Mouse (Mus musculus) lung, embryonic 15.5 days (tissue): ENCODE results near the gene Gabarap. TPM values are rescaled to one million over a fixed set of nuclear protein-coding genes. Genes with fewer than 3 reads are reported as not detected.
A peak's percentile ranks its signal among the peaks of the same experiment; 100 is the strongest.

Source experiments
- ATAC-seq: fragments of 200-750 bp; cut with Nextera tagmentation; 2 replicates; pipeline ENCODE4 v1.8.0; 2017; ENCODE audit warnings: moderate number of reproducible peaks, borderline replicate concordance; ENCODE audit not compliant: low FRiP score, low TSS enrichment; ENCODE audit errors: extremely low read depth
- H3K27ac ChIP-seq: fragments of 300-500 bp; sonication (generic); 2 replicates; pipeline ENCODE4 v1.5.1; 2015; ENCODE audit warnings: moderate library complexity, mild to moderate bottlenecking, inconsistent platforms
- H3K27me3 ChIP-seq: fragments of 300-500 bp; sonication (generic); 2 replicates; pipeline ENCODE4 v1.6.1; 2015; ENCODE audit warnings: inconsistent platforms
- H3K36me3 ChIP-seq: fragments of 300-500 bp; sonication (generic); 2 replicates; pipeline ENCODE4 v1.6.1; 2015; ENCODE audit warnings: inconsistent platforms
- H3K4me1 ChIP-seq: fragments of 300-500 bp; sonication (generic); 2 replicates; pipeline ENCODE4 v1.6.1; 2015; ENCODE audit warnings: inconsistent platforms
- H3K4me2 ChIP-seq: fragments of 300-500 bp; sonication (generic); 2 replicates; pipeline ENCODE4 v1.6.1; 2015; ENCODE audit warnings: inconsistent platforms, mild to moderate bottlenecking, moderate library complexity
- H3K4me3 ChIP-seq: fragments of 300-500 bp; sonication (generic); 2 replicates; pipeline ENCODE4 v1.5.1; 2015; ENCODE audit warnings: mild to moderate bottlenecking, inconsistent platforms
- H3K9ac ChIP-seq: fragments of 300-500 bp; sonication (generic); 2 replicates; pipeline ENCODE4 v1.6.1; 2015; ENCODE audit warnings: inconsistent platforms
- H3K9me3 ChIP-seq: fragments of 300-500 bp; sonication (generic); 2 replicates; pipeline ENCODE4 v1.6.1; 2016; ENCODE audit warnings: inconsistent platforms
- WGBS: fragments of 180-500 bp; shearing (Covaris S2); methylation state at CpG from one replicate; pipeline ENCODE4 v1.1.7; 2015; 5-methylcytosine and 5-hydroxymethylcytosine counted together
- polyA plus RNA-seq: library from polyadenylated mRNA; unstranded; fragments of >200 nt; fragmentation: Nextera tagmentation; extraction: Ambion mirVana; gene quantifications from 2 replicates; pipeline ENCODE4 v1.2.1, GENCODE M21; 2015

The Gabarap gene
- polyA plus RNA-seq, 1 experiment from 2014 or later: 455 TPM

GRCm38 (mm10) chr11:70028401-70029129 lies 37.6 kb downstream of the Gabarap start:
- Histone ChIP-seq H3K4me2 (peak overlapping the region; percentile 56), H3K4me1 (peaks cover 59% of the 10 kb centered on the region), H3K4me3 (peak overlapping the region; percentile 23), H3K9me3 (no peaks in the 10 kb centered on the region), H3K36me3 (peaks cover 25% of the 10 kb centered on the region), H3K9ac (no peak overlapping the region), H3K27ac (peak overlapping the region; percentile 59), H3K27me3 (peaks cover 3% of the 10 kb centered on the region; the same call in 1 of the 2 replicates)
- ATAC-seq: no peak
- 15% methylated on average over 12 of the region's 12 CpGs for WGBS

- H3K4me3 ChIP-seq: peak overlapping the region; percentile 23
- no peaks in the 10 kb centered on the region for H3K9me3 ChIP-seq
- H3K4me2 ChIP-seq: peak overlapping the region; percentile 56
- peak overlapping the region; percentile 59 for H3K27ac ChIP-seq
- 3% methylated on average over 20 of the region's 20 CpGs for WGBS
- H3K4me1 ChIP-seq: peaks cover 54% of the 10 kb centered on the region
- no peak overlapping the region for H3K9ac ChIP-seq
- no peaks in the 10 kb centered on the region; the same call in 1 of the 2 replicates for H3K27me3 ChIP-seq
- peak; percentile 75 for ATAC-seq
- H3K36me3 ChIP-seq: peaks cover 28% of the 10 kb centered on the region
These were observed 38.3 kb downstream of the Gabarap start for GRCm38 (mm10) chr11:70029130-70029801.

- ATAC-seq: no peak
- 0 out of 2 replicates have a peak overlapping the region, but pooled peaks have one; percentile 23 for H3K4me3 ChIP-seq
These were observed 39.0 kb downstream of the Gabarap start for GRCm38 (mm10) chr11:70029829-70030550.

GRCm38 (mm10) chr11:70030651-70031320 lies 39.8 kb downstream of the Gabarap start:
- H3K9me3 ChIP-seq: no peaks in the 10 kb centered on the region
- no peaks in the 10 kb centered on the region; the same call in 1 of the 2 replicates for H3K27me3 ChIP-seq
- no peak overlapping the region for H3K4me3 ChIP-seq
- H3K36me3 ChIP-seq: peaks cover 28% of the 10 kb centered on the region
- peaks cover 44% of the 10 kb centered on the region for H3K4me1 ChIP-seq
- no peak overlapping the region for H3K27ac ChIP-seq
- H3K4me2 ChIP-seq: no peak overlapping the region
- 92% methylated on average over 28 of the region's 28 CpGs for WGBS
- no peak overlapping the region for H3K9ac ChIP-seq
- ATAC-seq: no peak

More at GRCm38 (mm10) chr11:70029829-70030550, 39.0 kb downstream of the Gabarap start:
- Histone ChIP-seq H3K27me3 (no peaks in the 10 kb centered on the region; the same call in 1 of the 2 replicates), H3K9ac (no peak overlapping the region), H3K9me3 (no peaks in the 10 kb centered on the region), H3K4me2 (peak overlapping the region; percentile 56), H3K36me3 (peaks cover 28% of the 10 kb centered on the region), H3K4me1 (peaks cover 48% of the 10 kb centered on the region), H3K27ac (peak overlapping the region; percentile 59; the same call in 1 of the 2 replicates)
- 38% methylated on average over 11 of the region's 11 CpGs for WGBS

- ATAC-seq: no peak
- Histone ChIP-seq H3K9me3 (no peaks in the 10 kb centered on the region), H3K4me2 (no peak overlapping the region), H3K36me3 (peaks cover 28% of the 10 kb centered on the region), H3K27me3 (no peaks in the 10 kb centered on the region; the same call in 1 of the 2 replicates), H3K4me1 (peaks cover 39% of the 10 kb centered on the region), H3K4me3 (no peak overlapping the region), H3K27ac (no peak overlapping the region), H3K9ac (no peak overlapping the region)
- 96% methylated on average over 11 of the region's 11 CpGs for WGBS
These were observed 40.4 kb downstream of the Gabarap start for GRCm38 (mm10) chr11:70031321-70031670.

- H3K27ac ChIP-seq: no peak overlapping the region
- H3K36me3 ChIP-seq: peaks cover 23% of the 10 kb centered on the region
- H3K27me3 ChIP-seq: no peaks in the 10 kb centered on the region
- ATAC-seq: no peak
- H3K4me3 ChIP-seq: no peak overlapping the region
- no peak overlapping the region for H3K9ac ChIP-seq
- H3K4me2 ChIP-seq: no peak overlapping the region
- WGBS: 75% methylated on average over 7 of the region's 7 CpGs
- H3K4me1 ChIP-seq: no peaks in the 10 kb centered on the region
- no peaks in the 10 kb centered on the region for H3K9me3 ChIP-seq
These were observed 47.2 kb downstream of the Gabarap start for GRCm38 (mm10) chr11:70038174-70038573.

- H3K36me3 ChIP-seq: peaks cover 30% of the 10 kb centered on the region
- H3K27me3 ChIP-seq: no peaks in the 10 kb centered on the region
- no peaks in the 10 kb centered on the region for H3K9me3 ChIP-seq
- no peak overlapping the region for H3K4me2 ChIP-seq
- H3K4me3 ChIP-seq: no peak overlapping the region
- 87% methylated on average over 10 of the region's 10 CpGs for WGBS
- H3K27ac ChIP-seq: no peak overlapping the region
- no peak overlapping the region for H3K9ac ChIP-seq
- H3K4me1 ChIP-seq: no peaks in the 10 kb centered on the region
- ATAC-seq: no peak
These were observed 48.7 kb downstream of the Gabarap start for GRCm38 (mm10) chr11:70039631-70040030.

- 92% methylated on average over 7 of the region's 7 CpGs for WGBS
- ATAC-seq: no peak
- no peak overlapping the region for H3K9ac ChIP-seq
- H3K36me3 ChIP-seq: peaks cover 31% of the 10 kb centered on the region
- H3K27ac ChIP-seq: no peak overlapping the region
- no peaks in the 10 kb centered on the region for H3K4me1 ChIP-seq
- H3K4me3 ChIP-seq: no peak overlapping the region
- H3K4me2 ChIP-seq: no peak overlapping the region
- H3K9me3 ChIP-seq: no peaks in the 10 kb centered on the region
- no peaks in the 10 kb centered on the region for H3K27me3 ChIP-seq
These were observed 49.2 kb downstream of the Gabarap start for GRCm38 (mm10) chr11:70040184-70040583.

- no peaks in the 10 kb centered on the region for H3K27me3 ChIP-seq
- no peak overlapping the region for H3K9ac ChIP-seq
- no peak for ATAC-seq
- H3K4me3 ChIP-seq: no peak overlapping the region
- no peaks in the 10 kb centered on the region for H3K9me3 ChIP-seq
- 84% methylated on average over 23 of the region's 23 CpGs for WGBS
- no peak overlapping the region for H3K4me2 ChIP-seq
- no peak overlapping the region for H3K27ac ChIP-seq
- peaks cover 31% of the 10 kb centered on the region for H3K36me3 ChIP-seq
- no peaks in the 10 kb centered on the region for H3K4me1 ChIP-seq
These were observed 51.6 kb downstream of the Gabarap start for GRCm38 (mm10) chr11:70042309-70043085.

GRCm38 (mm10) chr11:70043665-70044064 lies 52.7 kb downstream of the Gabarap start:
- Histone ChIP-seq H3K9me3 (no peaks in the 10 kb centered on the region), H3K27ac (no peak overlapping the region), H3K4me3 (no peak overlapping the region), H3K4me2 (no peak overlapping the region), H3K9ac (no peak overlapping the region), H3K4me1 (no peaks in the 10 kb centered on the region), H3K27me3 (no peaks in the 10 kb centered on the region), H3K36me3 (peaks cover 31% of the 10 kb centered on the region)
- 84% methylated on average over 7 of the region's 7 CpGs for WGBS
- no peak for ATAC-seq
